Mouse (Mus musculus): ENCODE results near the gene Nrde2.
A peak's percentile ranks its signal among the peaks of the same experiment; 100 is the strongest.
"Not testable (repeated sequence)": the region's sequence is repeated elsewhere in the genome, so short reads cannot be mapped to it uniquely, and the experiment has no call there.

Nrde2 gene

GRCm38 (mm10) chr12:100159261-100159975 is at the start of gene Nrde2:
Nrde2 (minus strand) TSS chr12:100159653.
- peak; percentile 86 to 92 for DNase-seq (ENCODE audit: low spot score in 2 of 2)

DNA sequence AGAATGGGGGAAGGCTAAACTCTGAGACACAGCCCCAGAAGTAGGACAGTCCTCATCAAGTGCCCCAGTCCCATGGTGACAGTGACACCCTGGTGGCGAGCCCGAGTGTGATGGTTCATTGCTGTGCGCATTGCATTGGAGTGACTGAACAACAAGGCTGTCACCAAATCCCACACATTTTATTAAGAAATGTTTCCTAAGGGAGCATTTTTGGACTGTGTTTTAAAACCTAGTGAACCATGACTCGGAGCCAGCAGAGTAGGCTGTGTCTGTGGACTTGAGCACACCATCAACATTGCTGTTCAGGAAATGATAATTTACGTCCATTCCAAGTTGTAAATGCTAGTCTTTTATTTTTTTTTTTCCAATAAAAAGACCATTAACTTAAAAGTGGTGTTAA is 47.5 kb upstream of the Nrde2 start:
- no peak for DNase-seq (ENCODE audit: low spot score in 2 of 2)

DNA sequence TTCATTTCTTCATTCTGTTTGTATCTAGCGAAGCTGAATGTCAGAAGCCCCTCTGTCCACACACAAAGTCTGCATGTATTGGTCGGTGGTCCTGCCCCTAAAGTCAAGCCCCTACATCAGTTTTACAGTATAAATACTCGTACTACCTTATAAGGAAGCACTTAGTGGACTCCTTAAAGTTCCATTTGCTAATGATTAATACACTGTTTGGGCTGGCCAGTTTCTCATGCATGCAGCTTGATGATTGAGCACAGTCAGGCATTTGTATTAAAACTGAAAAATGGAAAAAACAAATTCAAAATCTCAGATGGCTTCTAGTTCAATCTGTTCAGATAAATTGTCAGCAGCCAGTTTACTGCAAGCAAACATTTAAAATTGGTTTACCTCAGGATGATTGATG is 47.1 kb upstream of the Nrde2 start:
- no peak for DNase-seq (ENCODE audit: low spot score in 2 of 2)

DNA sequence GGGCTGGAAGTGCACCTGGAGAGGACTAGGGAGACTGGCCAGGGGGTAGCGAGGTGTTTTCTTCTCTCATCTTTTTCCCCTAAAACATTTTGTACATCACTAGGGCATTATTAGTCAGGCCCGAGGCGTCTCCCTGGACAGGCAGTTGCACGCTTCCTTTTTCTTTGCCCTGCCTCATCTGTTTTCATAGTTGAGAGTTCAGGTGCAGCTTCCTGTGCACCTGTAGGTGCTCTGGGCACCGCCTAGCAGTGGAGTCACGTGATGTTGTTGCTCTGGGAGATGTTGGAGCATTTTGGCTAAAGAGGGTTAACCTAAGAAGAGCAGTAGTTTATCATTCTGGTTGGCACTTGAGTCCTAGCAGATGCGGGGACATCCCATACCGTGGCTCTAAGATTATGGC is 45.7 kb upstream of the Nrde2 start:
- DNase-seq (ENCODE audit: low spot score in 2 of 2): no peak

DNA sequence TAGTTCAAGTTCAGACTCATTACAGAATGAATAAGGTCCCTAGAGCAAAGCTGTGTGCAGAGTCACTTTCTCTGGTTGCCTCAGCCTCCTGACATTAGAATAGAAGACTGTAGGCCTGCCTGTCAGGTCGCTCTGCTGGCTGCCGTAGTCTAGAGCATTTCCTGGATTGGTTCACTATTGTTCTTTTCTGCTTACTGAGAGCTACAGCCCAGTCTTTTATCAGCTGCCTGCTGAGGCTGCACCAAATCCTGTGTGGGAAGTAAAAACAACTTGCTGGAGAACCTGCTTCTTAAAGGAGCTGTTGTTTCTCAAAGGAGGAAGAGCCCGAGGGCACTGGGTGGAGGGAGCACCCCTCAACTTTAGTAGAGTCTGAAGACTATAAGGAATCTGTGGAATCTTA is 44.3 kb upstream of the Nrde2 start:
- DNase-seq (ENCODE audit: low spot score in 2 of 2): no peak

DNA sequence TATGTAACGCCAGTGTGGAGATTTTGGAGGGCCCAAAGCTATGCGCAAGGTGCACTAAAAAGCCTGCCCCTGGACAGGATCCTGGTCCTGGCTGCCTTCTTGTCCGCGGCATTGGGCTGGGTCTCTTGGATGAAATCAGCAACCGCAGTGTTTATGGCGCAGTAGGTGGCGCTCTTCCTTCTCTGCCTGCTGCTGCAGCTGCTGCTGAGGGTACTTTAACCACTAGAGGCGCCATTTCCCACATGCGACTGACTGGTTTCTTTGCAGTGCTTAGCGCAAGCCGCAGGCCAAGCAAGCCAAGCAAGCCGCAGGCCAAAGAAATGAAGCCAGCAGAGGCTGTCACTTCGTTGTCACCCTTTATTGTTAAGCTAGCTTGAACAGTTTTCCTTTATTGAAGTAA is 42.4 kb upstream of the Nrde2 start:
- peak; percentile 92 to 97 for DNase-seq (ENCODE audit: low spot score in 2 of 2)

- no peak for DNase-seq (ENCODE audit: low spot score in 2 of 2)
Observed at GRCm38 (mm10) chr12:100201363-100201711, 41.9 kb upstream of the Nrde2 start.

DNA sequence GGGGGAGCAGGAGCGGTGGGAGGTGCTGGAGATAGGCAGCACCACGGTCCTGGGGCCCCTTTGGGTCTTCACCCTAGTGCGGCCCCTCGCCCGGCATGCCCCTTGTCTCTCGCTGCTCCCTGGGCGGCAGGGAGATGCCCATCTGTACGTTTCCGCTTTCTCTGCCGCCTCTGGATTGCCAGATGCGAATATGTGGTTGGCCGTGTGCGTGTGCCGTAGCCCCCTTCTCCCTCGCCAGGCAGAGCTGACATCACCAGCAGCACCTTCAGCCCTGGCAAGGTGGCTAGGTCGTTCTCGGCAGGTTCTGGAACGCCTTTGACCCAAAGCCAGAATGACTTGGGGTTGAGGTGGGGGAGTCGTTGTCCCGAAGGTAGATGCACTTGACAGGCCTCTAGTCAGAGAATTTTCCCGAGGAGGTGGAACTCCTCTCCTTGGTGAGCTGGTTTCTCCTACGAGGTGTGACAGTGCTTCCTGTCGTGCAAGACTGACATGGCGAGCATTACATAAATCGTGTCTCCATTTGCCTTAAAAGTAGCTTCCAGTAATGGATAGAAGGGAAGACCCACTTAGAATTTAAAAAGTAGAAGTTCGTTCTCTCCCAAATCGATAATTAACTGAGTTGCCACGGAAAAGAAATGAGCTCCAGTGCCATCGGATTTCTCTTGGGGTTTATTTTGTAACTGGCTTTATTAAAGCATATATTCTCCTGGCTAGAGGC is 41.4 kb upstream of the Nrde2 start:
- DNase-seq (ENCODE audit: low spot score in 2 of 2): peak in 1 of 2 experiments; percentile 84

GRCm38 (mm10) chr12:100199891-100200644 is 40.6 kb upstream of the Nrde2 start:
- peak; percentile 70 to 88 for DNase-seq (ENCODE audit: low spot score in 2 of 2)

GRCm38 (mm10) chr12:100198967-100199660 is 39.7 kb upstream of the Nrde2 start, which contains the start of gene Calm1:
Calm1 (plus strand) TSS chr12:100199435.
- peak; percentile 94 to 99 for DNase-seq (ENCODE audit: low spot score in 2 of 2)

DNA sequence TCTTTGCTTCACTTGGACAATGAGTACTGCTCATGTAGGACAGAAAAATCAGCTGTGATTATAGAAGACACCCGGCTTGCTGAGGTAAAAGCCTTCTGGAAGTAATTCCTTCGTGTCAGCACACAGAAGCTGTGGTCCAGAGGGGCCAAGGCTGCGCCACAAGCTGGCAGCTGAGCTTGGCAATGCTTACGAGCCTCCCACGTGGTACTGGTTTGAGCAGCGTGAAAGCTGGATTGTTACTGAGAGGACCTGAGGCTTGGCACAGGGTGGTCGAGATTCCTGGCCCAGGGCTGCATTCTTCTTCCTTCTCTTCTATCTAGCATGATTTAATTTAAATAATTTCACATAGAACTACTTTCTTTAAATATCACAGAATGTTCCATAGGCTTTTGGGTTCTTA is 37.3 kb upstream of the Nrde2 start:
- DNase-seq (ENCODE audit: low spot score in 2 of 2): no peak

GRCm38 (mm10) chr12:100194181-100194580 is 34.7 kb upstream of the Nrde2 start:
- no peak for DNase-seq (ENCODE audit: low spot score in 2 of 2)

DNA sequence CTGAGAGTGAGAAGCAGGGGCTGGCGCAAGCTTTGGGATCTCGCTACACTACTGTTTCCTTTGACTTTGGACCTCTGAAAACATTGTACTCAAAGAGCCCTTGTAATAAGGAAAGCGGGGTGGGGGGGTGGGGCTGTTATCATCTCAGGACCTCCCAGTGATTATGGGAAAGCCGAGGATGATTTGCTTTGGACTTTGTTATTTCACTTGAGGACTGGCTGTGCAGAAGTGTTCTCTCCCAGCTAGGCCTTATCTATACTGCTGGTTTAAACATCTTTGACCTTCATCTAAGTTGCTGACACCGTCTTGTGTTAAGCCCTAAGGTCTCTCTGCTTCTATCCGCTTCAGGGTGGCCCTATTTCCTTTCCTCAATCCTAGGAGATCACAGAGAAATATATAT is 31.3 kb upstream of the Nrde2 start:
- DNase-seq (ENCODE audit: low spot score in 2 of 2): no peak

- DNase-seq (ENCODE audit: low spot score in 2 of 2): peak in 1 of 2 experiments; percentile 70
Observed at GRCm38 (mm10) chr12:100187756-100188430, 28.4 kb upstream of the Nrde2 start.

- peak; percentile 96 to 98 for DNase-seq (ENCODE audit: low spot score in 2 of 2)
Observed at GRCm38 (mm10) chr12:100187013-100187755, 27.7 kb upstream of the Nrde2 start.

DNA sequence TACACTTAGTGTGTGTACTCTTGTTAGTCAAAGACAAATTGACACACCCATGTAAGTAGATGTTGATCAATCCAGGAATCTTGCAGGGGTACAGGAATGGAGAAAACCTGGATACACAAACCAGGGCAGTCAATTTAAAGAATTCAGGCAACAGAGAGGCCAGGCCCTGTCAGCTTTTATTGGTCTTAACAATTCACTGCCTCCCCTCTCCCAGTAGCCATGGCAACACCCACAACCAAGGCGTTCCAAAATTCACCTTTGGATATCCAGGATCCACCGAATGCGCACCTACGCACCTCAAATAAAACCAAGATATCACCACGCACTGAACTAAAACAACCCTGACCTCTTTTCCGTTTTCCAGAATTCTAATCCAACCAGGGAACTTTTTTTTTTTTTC is 26.9 kb upstream of the Nrde2 start:
- DNase-seq (ENCODE audit: low spot score in 2 of 2): no peak

GRCm38 (mm10) chr12:100185897-100186296 is 26.4 kb upstream of the Nrde2 start:
- no peak for DNase-seq (ENCODE audit: low spot score in 2 of 2)

DNA sequence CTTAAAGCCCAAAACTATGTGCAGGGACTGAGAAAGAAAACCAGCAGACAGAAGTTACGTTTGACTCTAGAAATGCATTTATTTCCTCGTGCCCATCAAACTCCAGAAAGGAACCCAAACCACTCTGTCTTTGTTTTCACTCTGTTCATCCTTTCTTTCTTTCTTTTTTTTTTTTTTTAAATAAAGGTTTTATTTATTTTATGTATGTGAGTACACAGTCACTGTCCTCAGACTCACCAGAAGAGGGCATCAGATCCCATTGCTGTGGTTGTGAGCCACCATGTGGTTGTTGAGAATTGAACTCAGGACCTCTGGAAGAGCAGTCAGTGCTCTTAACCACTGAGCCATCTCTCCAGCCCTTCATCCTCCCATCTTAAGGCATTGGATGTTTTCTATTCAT is 25.5 kb upstream of the Nrde2 start:
- not testable (repeated sequence) for DNase-seq (ENCODE audit: low spot score in 2 of 2)

GRCm38 (mm10) chr12:100183970-100184369 is 24.5 kb upstream of the Nrde2 start:
- DNase-seq (ENCODE audit: low spot score in 2 of 2): no peak

GRCm38 (mm10) chr12:100182676-100183075 is 23.2 kb upstream of the Nrde2 start:
- DNase-seq (ENCODE audit: low spot score in 2 of 2): no peak

DNA sequence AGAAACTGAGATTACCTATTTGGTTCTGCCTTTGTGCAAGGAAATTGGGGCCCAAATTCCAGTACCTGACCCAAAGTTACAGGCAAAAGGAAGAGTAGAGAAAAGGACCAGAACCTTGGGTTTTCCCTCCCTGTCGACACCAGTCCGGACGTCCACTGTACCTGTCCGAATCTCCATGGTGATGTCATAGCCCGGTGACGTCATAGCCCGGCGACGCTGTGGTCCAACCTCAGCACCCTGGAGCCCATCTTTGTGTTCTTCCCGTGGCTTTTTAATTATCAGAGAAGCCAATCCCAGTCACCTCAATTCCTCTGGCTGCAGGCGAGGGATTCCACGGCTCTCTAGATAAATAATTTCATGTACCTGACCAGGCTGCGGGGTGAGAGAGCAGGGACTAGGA is 21.3 kb upstream of the Nrde2 start:
- no peak for DNase-seq (ENCODE audit: low spot score in 2 of 2)

Measured in spleen, postnatal 4 days (tissue).